Mouse (Mus musculus) forebrain, embryonic 12.5 days (tissue): ENCODE results near the gene Srm. TPM values are rescaled to one million over a fixed set of nuclear protein-coding genes. Genes with fewer than 3 reads are reported as not detected.

Experiments
- ATAC-seq: fragments of 200-750 bp; cut with Nextera tagmentation; 2 replicates; pipeline ENCODE4 v1.8.0; 2017; ENCODE audit warnings: moderate TSS enrichment; ENCODE audit not compliant: low FRiP score
- H3K27ac ChIP-seq: fragments of 300-500 bp; sonication (generic); 2 replicates; pipeline ENCODE4 v1.5.1; 2016; ENCODE audit warnings: mild to moderate bottlenecking
- H3K27me3 ChIP-seq: fragments of 300-500 bp; sonication (generic); 2 replicates; pipeline ENCODE4 v1.6.1; 2016; ENCODE audit warnings: mild to moderate bottlenecking
- H3K36me3 ChIP-seq: fragments of 300-500 bp; sonication (generic); replicated peaks from 2 replicates; pipeline ENCODE4 v1.6.1; 2016; ENCODE audit warnings: mild to moderate bottlenecking
- H3K4me1 ChIP-seq: fragments of 300-500 bp; sonication (generic); 2 replicates; pipeline ENCODE4 v1.6.1; 2016
- H3K4me2 ChIP-seq: fragments of 300-500 bp; sonication (generic); 2 replicates; pipeline ENCODE4 v1.6.1; 2016; ENCODE audit warnings: mild to moderate bottlenecking, moderate library complexity
- H3K4me3 ChIP-seq: fragments of 300-500 bp; sonication (generic); replicated peaks from 2 replicates; pipeline ENCODE4 v1.5.1; 2016; ENCODE audit warnings: mild to moderate bottlenecking
- H3K9ac ChIP-seq: fragments of 300-500 bp; sonication (generic); 2 replicates; pipeline ENCODE4 v1.6.1; 2016; ENCODE audit warnings: mild to moderate bottlenecking
- H3K9me3 ChIP-seq: fragments of 300-500 bp; sonication (generic); 2 replicates; pipeline ENCODE4 v1.6.1; 2016
- WGBS: fragments of 180-500 bp; shearing (Covaris S2); methylation state at CpG from one replicate; pipeline ENCODE4 v1.1.7; 2016; 5-methylcytosine and 5-hydroxymethylcytosine counted together
- polyA plus RNA-seq: library from polyadenylated mRNA; unstranded; fragments of >200 nt; fragmentation: Nextera tagmentation; extraction: Ambion mirVana; gene quantifications from 2 replicates; pipeline ENCODE4 v1.2.1, GENCODE M21; 2016

Srm gene
- polyA plus RNA-seq, 1 experiment from 2014 or later: 166 TPM

- ATAC-seq: 0 out of 2 replicates have a peak, but pooled peaks have one; percentile 11
- Histone ChIP-seq H3K36me3 (no peaks in the 10 kb centered on the region), H3K27me3 (peaks cover 2% of the 10 kb centered on the region; the same call in 1 of the 2 replicates), H3K4me3 (no peak overlapping the region), H3K9me3 (no peaks in the 10 kb centered on the region), H3K4me2 (peak overlapping the region; percentile 41), H3K9ac (no peak overlapping the region), H3K4me1 (peaks cover 8% of the 10 kb centered on the region; the same call in 1 of the 2 replicates), H3K27ac (no peak overlapping the region)
- WGBS: 7% methylated on average over 9 of the region's 9 CpGs
Measured at GRCm38 (mm10) chr4:148644157-148644511, 52.8 kb downstream of the Srm start.

Other genes with a start within 250 kb of the Srm start
- 19.1 and 20.8 TPM in 2 replicates for gene Ubiad1, start 146.7 kb upstream of the Srm start, polyA plus RNA-seq
- gene Mtor, start 142.9 kb upstream of the Srm start, polyA plus RNA-seq: 31.2 and 35.1 TPM in 2 replicates
- 0.29 and 0.51 TPM in 2 replicates for gene Angptl7, start 91.0 kb upstream of the Srm start, polyA plus RNA-seq
- 102 and 105 TPM in 2 replicates for gene Exosc10, start 33.1 kb upstream of the Srm start, polyA plus RNA-seq
- gene Masp2, start 11.1 kb downstream of the Srm start, polyA plus RNA-seq: 0.27 and 0.50 TPM in 2 replicates
- 447 and 449 TPM in 2 replicates for gene Tardbp, start 35.5 kb downstream of the Srm start, polyA plus RNA-seq
- gene Gm572, start 51.8 kb downstream of the Srm start, polyA plus RNA-seq: not detected in 2 replicates
- 2.8 and 3.1 TPM in 2 replicates for gene Casz1, start 212.9 kb downstream of the Srm start, polyA plus RNA-seq